Comparison of ENCODE assay signal across 9 mouse cellular contexts in the genomic region with DNA sequence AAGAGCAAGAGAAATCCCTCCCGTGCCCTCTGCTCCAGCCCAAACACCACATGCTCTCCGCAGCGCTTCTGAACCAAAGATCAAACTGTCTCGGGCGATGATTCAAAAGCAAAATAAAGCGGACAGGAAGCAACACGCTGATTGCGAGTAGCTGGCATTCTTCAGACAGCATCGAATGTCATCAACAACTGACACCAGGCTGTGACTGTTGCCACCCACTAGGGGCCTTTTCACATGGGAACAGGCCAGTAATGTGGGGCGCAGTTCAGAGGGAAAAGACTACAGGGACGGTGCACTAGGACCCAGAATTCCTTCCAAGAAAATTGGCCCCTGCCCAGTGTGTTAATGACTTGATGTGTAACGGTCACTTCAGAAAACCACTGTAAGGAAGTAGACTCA. TPM values are rescaled to one million over a fixed set of nuclear protein-coding genes. Genes with fewer than 3 reads are reported as not detected.
A peak's percentile ranks its signal among the peaks of the same experiment; 100 is the strongest.
DNase-seq lines count a peak whose midpoint lies in the region; ATAC-seq and TF ChIP-seq lines count a peak whose summit lies in the region.
"Had no signal": no experiment of that assay in that cellular context is flagged by ENCODE, and none has a peak within 500 bp of the region (broad histone marks: within the 10 kb centered on the region; RNA-seq: fewer than 3 reads in every experiment).

No protein-coding gene starts in this region.

- peak overlapping the region; percentile 87; the same call in 1 of the 2 replicates for H3K27ac ChIP-seq in forebrain, embryonic 12.5 days
- peak overlapping the region; percentile 94 for H3K27ac ChIP-seq in heart, postnatal 0 days (ENCODE audit: low read depth)
- H3K27ac ChIP-seq in liver, embryonic 16.5 days (ENCODE audit: low read length) = peak overlapping the region; percentile 81

- H3K36me3 ChIP-seq in E14TG2a.4 (ENCODE audit: insufficient read depth, low read length) = no peaks in the 10 kb centered on the region
- H3K36me3 ChIP-seq in forebrain, embryonic 12.5 days (replicated peaks) = no peaks in the 10 kb centered on the region
- no peaks in the 10 kb centered on the region for H3K36me3 ChIP-seq in heart, postnatal 0 days (replicated peaks; ENCODE audit: control insufficient read depth, insufficient read depth, low read length)
- no peaks in the 10 kb centered on the region for H3K36me3 ChIP-seq in liver, embryonic 16.5 days (ENCODE audit: control insufficient read depth, insufficient read depth)

- H3K27me3 ChIP-seq in E14TG2a.4 (ENCODE audit: insufficient read depth, low read length) = peaks cover 68% of the 10 kb centered on the region
- peaks cover 18% of the 10 kb centered on the region for H3K27me3 ChIP-seq in forebrain, embryonic 12.5 days
- H3K27me3 ChIP-seq in heart, postnatal 0 days (ENCODE audit: control insufficient read depth, insufficient read depth, low read length) = no peaks in the 10 kb centered on the region
- peaks cover 3% of the 10 kb centered on the region for H3K27me3 ChIP-seq in liver, embryonic 16.5 days (ENCODE audit: control insufficient read depth, insufficient read depth, low read depth, low read length)

- 2% methylated on average over 12 of the region's 12 CpGs for WGBS in forebrain, embryonic 12.5 days
- WGBS in heart, postnatal 0 days = 0% methylated on average over 12 of the region's 12 CpGs
- WGBS in liver, embryonic 16.5 days (ENCODE audit: insufficient replicate concordance) = under 1% methylated on average over 12 of the region's 12 CpGs

- peak overlapping the region; percentile 85 for H3K4me2 ChIP-seq in forebrain, embryonic 12.5 days
- H3K4me2 ChIP-seq in heart, postnatal 0 days (ENCODE audit: low read depth, low read length) = peak overlapping the region; percentile 98
- H3K4me2 ChIP-seq in liver, embryonic 16.5 days (ENCODE audit: low read depth, low read length) = peak overlapping the region; percentile 93

- DNase-seq in brain, embryonic 18.5 days (ENCODE audit: low read depth, low spot score) = peak; percentile 42
- peak; percentile 81 for DNase-seq in heart, postnatal 0 days (ENCODE audit: low spot score)
- peak; percentile 73 for DNase-seq in kidney, postnatal 25 days
- DNase-seq in neural tube, embryonic 10.5 days (ENCODE audit: extremely low spot score, low spot score) = peak; percentile 53
- DNase-seq in thymus, postnatal 25 days = peak; percentile 38

- ATAC-seq in forebrain, embryonic 12.5 days (ENCODE audit: low FRiP score) = no peak
- peak; percentile 30 for ATAC-seq in heart, postnatal 0 days (ENCODE audit: insufficient read depth, low read depth)
- ATAC-seq in liver, embryonic 16.5 days (ENCODE audit: low read depth) = no peak

- H3K9me3 ChIP-seq in E14TG2a.4 (ENCODE audit: low read length) = no peaks in the 10 kb centered on the region
- no peaks in the 10 kb centered on the region for H3K9me3 ChIP-seq in forebrain, embryonic 12.5 days
- no peaks in the 10 kb centered on the region for H3K9me3 ChIP-seq in heart, postnatal 0 days (replicated peaks; ENCODE audit: control insufficient read depth, low read length)
- no peaks in the 10 kb centered on the region for H3K9me3 ChIP-seq in liver, embryonic 16.5 days (replicated peaks; ENCODE audit: control insufficient read depth, low read length)

- peak; percentile 81 for TF ChIP-seq EP300 in heart, postnatal 0 days (IDR thresholded peaks at IDR 0.05; ENCODE audit: low read depth)

- peak overlapping the region; percentile 93 for H3K4me3 ChIP-seq in E14TG2a.4 (replicated peaks; ENCODE audit: low read length)
- peak overlapping the region; percentile 72 for H3K4me3 ChIP-seq in forebrain, embryonic 12.5 days (replicated peaks)
- H3K4me3 ChIP-seq in heart, postnatal 0 days (ENCODE audit: low read depth, low read length) = peak overlapping the region; percentile 93
- H3K4me3 ChIP-seq in liver, embryonic 16.5 days (ENCODE audit: low read depth, low read length) = peak overlapping the region; percentile 75

- H3K9ac ChIP-seq in forebrain, embryonic 12.5 days = peak overlapping the region; percentile 78
- H3K9ac ChIP-seq in heart, postnatal 0 days (replicated peaks; ENCODE audit: low read depth, low read length) = peak overlapping the region; percentile 84
- H3K9ac ChIP-seq in liver, embryonic 16.5 days (ENCODE audit: low read depth, low read length) = peak overlapping the region; percentile 60; the same call in 1 of the 2 replicates

- H3K4me1 ChIP-seq in E14TG2a.4 (replicated peaks; ENCODE audit: low read depth, low read length) = peaks cover 19% of the 10 kb centered on the region
- peaks cover 36% of the 10 kb centered on the region for H3K4me1 ChIP-seq in forebrain, embryonic 12.5 days
- H3K4me1 ChIP-seq in heart, postnatal 0 days (ENCODE audit: control insufficient read depth, insufficient read depth) = peaks cover 43% of the 10 kb centered on the region
- peaks cover 38% of the 10 kb centered on the region for H3K4me1 ChIP-seq in liver, embryonic 16.5 days (ENCODE audit: control insufficient read depth, low read depth, low read length)

- no peak for TF ChIP-seq CTCF in E14TG2a.4 (conservative IDR thresholded peaks at IDR 0.05; ENCODE audit: low read length)
- TF ChIP-seq CTCF in heart, postnatal 0 days (IDR thresholded peaks at IDR 0.05; ENCODE audit: low read depth) = no peak

RNA-seq across cellular contexts. Expression of a gene that starts 1.1 kb away (rescaled TPM):
- 24.6 and 26.9 TPM in 2 replicates for polyA plus RNA-seq in forebrain, embryonic 12.5 days (2016; fragmentation: Nextera tagmentation; extraction: Ambion mirVana)
- 27.7 and 29.9 TPM in 2 replicates for total RNA-seq in heart, postnatal 0 days (2014; rRNA removed; ENCODE audit: low replicate concordance)
- polyA plus RNA-seq in heart, postnatal 0 days (2015; fragmentation: Nextera tagmentation; extraction: Ambion mirVana) = 11.8 and 13.2 TPM in 2 replicates
- 16.6 and 19.2 TPM in 2 replicates for polyA plus RNA-seq in liver, embryonic 16.5 days (2015; fragmentation: Nextera tagmentation; extraction: Ambion mirVana)

RNA-seq across cellular contexts. Expression of a gene that starts 29.4 kb away (rescaled TPM):
- polyA plus RNA-seq in forebrain, embryonic 12.5 days (2016; fragmentation: Nextera tagmentation; extraction: Ambion mirVana) = 2.1 and 2.5 TPM in 2 replicates
- not detected in 2 replicates for total RNA-seq in heart, postnatal 0 days (2014; rRNA removed; ENCODE audit: low replicate concordance)
- polyA plus RNA-seq in heart, postnatal 0 days (2015; fragmentation: Nextera tagmentation; extraction: Ambion mirVana) = 0.10 TPM in 1 of 2 replicates, not detected in the other
- polyA plus RNA-seq in liver, embryonic 16.5 days (2015; fragmentation: Nextera tagmentation; extraction: Ambion mirVana) = not detected in 2 replicates
- total RNA-seq: hematopoietic stem cell, adult 5-6 weeks had no signal
